Mouse (Mus musculus) skeletal muscle tissue, adult 2 months (tissue): ENCODE measurements around the gene Tmem248.
A peak's percentile ranks its signal among the peaks of the same experiment; 100 is the strongest.
"Not testable (repeated sequence)": the region's sequence is repeated elsewhere in the genome, so short reads cannot be mapped to it uniquely, and the experiment has no call there.

Experiments
- DNase-seq: peaks from one replicate; pipeline ENCODE4 v3.0.0-alpha.2; 2012; ENCODE audit warnings: low read depth, low spot score

Gene Tmem248

GRCm38 (mm10) chr5:130255799-130256525 lies 39.1 kb downstream of the Tmem248 start:
- DNase-seq, result not testable (repeated sequence)

- DNase-seq, result peak; percentile 96
Observed at GRCm38 (mm10) chr5:130256678-130257271, 39.9 kb downstream of the Tmem248 start.

DNA sequence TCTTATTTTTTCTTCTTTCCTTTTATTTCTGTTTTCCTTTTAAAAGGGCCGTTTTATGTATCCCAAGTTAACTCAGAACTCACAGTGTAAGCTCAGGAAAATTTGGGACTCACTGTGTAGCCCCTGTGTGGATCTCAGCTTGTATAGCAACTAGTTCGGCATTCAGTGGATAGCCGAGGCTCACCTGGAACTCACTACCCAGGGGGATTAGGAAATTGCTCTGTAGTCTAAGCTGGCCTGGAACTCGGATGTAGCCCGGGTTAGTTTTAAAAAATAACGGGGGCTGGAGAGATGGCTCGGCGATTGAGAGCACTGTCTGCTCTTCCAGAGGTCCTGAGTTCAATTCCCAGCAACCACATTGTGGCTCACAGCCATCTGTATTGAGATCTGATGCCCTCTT lies 40.4 kb downstream of the Tmem248 start:
- DNase-seq, result no peak

DNA sequence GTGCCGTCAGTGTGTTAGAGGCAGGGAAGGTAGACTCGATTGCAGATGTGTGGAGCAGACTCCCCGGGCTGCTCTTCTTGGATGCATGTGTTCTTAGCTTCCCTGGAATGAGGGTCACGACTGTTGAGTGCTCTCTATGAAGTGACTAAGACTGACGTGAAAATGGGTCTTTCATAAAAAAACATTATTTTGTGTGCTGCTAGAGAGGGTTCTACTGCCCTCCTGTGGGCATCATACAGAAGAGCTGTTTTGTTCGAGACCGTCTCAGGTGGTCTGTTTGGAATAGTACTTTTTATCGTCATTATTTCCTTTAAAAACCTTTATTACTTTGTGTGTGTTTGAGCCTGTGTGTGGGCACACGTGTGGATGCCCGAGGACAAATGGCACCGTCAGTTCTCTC lies 46.6 kb downstream of the Tmem248 start:
- no peak for DNase-seq

DNA sequence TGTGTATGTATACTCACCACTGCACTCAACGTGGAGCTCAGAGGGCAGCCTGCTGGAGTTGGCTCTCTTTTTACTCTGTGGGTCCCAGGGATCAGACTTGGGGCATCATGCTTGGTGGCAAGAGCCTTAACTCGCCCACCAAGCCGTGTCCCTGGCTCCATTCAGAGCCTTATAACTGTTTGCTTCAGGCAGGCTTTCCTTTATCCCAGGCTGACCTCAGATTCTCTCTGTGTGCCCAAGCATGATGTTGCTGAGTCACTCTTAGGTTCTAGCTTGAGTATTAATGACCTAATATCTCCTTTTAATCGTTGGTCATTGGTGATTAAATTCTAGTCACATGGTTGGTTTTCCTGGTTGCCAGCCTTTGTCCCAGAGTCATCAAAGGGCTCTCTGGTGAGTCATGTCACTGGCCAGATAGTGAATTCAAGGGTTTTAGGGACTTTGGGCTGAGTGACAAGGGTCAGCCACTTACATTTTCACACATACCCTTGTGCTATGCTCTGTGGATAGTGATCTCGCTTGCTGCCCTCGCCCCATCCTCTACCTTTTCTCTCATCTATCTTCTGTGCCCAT lies 47.6 kb downstream of the Tmem248 start:
- DNase-seq, result no peak

- DNase-seq, result no peak
Observed at GRCm38 (mm10) chr5:130266651-130267050, 49.8 kb downstream of the Tmem248 start.

GRCm38 (mm10) chr5:130267316-130267715 lies 50.4 kb downstream of the Tmem248 start:
- DNase-seq, result no peak

GRCm38 (mm10) chr5:130268976-130269375 lies 52.1 kb downstream of the Tmem248 start:
- no peak for DNase-seq

GRCm38 (mm10) chr5:130272344-130272743 lies 55.5 kb downstream of the Tmem248 start:
- no peak for DNase-seq

- DNase-seq, result no peak
Observed at GRCm38 (mm10) chr5:130273046-130273445, 56.2 kb downstream of the Tmem248 start.

- DNase-seq, result peak; percentile 34
Observed at GRCm38 (mm10) chr5:130275509-130275908, 58.6 kb downstream of the Tmem248 start.

DNA sequence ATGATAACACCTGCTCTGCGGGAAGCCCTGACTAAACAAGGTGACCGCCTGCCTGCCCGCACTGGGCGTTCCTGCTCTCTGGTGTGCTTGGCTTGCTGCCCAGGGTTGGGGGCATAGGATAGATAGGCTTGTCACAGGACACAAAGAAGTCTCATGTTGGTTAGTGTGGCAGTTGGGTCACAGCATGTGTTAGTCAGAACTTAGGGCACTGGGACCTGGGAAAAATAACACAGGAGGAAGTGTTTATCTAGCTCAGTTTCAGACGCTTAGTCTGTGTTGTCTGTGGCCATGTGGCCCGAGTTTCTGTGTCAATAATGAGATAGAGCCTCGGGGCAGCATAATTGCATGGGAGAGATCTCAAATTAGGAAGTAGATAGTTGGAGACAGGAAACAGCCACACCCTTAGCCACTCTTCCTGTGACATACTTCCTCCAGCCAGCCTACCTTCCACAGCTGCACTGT lies 61.2 kb downstream of the Tmem248 start:
- no peak for DNase-seq

DNA sequence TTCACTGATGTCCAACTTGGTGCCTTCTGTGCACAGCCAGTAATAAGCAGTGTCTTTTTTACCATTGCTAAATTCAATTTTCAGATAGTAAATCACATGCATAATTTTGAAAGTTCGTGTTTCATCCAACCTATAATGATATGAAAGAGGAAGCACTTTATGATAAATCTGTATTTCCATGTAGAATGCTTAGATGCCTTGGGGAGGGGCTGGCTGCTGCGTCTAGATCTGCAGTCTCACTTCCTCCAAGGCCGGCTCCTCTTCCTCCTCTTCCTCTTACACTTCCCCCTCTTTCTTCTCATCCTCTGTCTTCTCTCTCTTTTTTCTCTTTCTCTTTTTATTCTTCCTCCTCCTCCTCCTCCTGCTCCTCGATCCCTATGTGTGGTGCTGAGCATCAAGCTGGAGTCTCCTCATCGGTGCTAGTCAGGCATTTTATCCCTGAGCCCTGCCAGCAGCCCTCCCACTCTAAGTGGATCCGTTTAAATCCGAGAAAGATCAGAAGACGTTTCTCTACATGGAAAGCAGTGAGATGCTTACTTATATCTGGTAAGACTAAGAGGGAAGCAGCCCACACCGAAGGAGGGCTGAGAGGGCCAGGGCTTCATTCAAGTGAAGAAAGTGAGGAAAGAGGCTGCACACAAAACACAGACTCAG lies 66.3 kb downstream of the Tmem248 start:
- no peak for DNase-seq

DNA sequence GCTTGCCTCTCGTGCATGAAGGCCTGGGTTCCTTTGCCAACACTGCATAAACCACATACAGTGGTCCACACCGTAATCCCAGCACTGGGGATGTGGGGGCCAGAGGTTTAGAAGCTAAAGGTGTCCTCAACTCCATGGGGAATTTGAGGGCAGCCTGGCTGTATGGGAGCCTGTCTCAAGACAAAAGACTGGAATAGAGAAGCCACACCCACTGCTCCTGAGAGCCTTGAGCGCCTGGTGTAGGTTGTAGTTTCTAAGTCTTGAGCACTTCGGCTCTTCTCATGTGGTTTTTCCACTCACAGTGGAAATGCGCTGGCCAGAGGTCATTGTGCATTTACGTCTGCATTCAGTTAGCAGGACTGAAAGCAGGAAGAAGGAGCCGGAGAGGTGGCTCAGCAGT lies 71.2 kb downstream of the Tmem248 start:
- DNase-seq, result no peak

DNA sequence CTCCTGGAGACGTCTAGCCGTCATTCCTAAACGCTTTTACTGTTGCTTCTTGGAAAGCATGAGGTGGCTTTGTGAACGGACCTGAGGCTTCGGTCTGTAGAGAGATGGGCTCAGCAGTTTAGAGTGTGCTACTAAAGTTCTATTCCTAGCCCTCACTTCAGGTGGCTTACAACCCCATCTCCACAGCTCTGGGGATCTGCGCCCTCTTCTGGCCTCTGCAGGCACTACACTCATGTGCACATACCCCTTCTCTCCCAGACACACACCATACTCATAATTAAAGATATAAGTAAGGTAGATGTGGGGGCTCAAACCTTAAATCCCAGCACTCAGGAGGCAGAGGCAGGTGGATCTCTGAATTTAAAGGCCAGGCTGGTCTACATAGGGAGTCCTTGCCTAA lies 73.4 kb downstream of the Tmem248 start:
- DNase-seq, result no peak

DNA sequence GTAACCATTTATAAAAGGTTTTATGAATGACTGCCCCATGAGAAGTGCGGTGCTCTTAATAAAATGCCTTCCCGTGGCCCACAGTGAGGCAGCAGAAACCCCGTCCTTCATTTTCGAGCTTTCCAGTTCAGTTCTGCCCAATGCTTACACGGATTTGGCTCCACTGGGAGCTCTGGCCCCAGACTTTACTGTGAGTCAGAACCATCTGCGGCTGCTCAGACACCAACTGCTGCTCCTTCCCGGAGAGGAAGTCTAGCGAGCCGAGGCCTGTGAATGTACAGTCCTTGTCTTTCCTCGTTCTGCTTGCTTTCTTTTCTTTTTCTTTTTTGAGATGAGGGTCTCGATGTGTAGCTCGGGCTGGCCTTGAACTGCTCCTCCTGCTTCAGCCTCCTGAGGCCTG lies 73.9 kb downstream of the Tmem248 start:
- no peak for DNase-seq

DNA sequence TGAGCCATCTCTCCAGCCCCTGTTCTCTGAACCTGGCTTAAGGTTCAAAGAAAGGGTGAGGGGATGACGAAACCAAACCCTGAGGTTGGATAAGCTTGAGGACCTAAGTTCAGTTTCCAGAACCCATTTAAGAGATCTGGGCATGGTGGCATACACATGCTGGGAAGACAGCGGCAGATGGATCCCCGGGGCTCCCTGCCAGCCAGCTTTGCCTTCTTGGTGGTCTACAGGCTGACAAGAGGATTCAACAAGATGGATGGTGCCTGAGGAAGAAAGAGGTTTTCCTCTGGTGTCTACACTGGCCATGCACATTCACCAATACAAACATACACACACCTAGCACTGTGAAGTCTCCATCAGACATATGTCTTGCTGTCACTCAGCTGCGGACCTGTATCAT lies 76.1 kb downstream of the Tmem248 start:
- no peak for DNase-seq
